Mouse (Mus musculus) heart, postnatal 0 days (tissue): ENCODE data around the gene Alg14.

Experiments
- CTCF ChIP-seq: IDR thresholded peaks from 2 replicates; pipeline ENCODE4 v1.5.1; 2016; ENCODE audit warnings: antibody characterized with exemption, control low read depth, low read depth
- EP300 ChIP-seq: IDR thresholded peaks from 2 replicates; pipeline ENCODE4 v1.6.1; 2016; ENCODE audit warnings: antibody characterized with exemption, low read depth

DNA sequence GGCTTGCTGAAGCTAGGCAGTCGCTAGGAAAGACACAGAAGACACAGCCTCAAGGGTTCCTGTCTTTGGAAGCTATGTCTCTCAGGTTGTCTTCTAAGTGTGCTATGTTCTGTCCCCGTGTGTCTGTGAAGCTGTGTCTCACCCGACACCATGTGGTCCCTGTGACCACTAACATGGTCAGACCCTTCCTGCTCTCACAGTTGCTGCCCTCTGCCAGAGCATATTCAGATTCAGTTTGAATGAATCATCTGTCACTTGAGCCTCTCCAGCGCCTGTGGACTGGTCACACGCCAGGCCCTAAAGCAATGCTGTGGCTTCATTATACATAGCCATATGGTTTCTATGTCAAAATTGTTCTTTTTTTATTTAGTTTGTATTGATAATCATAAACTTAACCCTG is 88.1 kb downstream of the Alg14 start:
- TF ChIP-seq CTCF (no peak), EP300 (no peak)
